Mouse (Mus musculus): ENCODE data around the gene Dvl1. TPM values are rescaled to one million over a fixed set of nuclear protein-coding genes. Genes with fewer than 3 reads are reported as not detected.

Gene Dvl1
- polyA plus RNA-seq, 1 experiment: 128 TPM

GRCm38 (mm10) chr4:155908751-155909150 is 61.5 kb downstream of the Dvl1 start:
- Histone ChIP-seq H3K4me3 (replicated peaks; ENCODE audit: extremely low read depth, low read depth, low read length) (no peak overlapping the region), H3K4me1 (ENCODE audit: control insufficient read depth, insufficient read depth, low read length) (no peaks in the 10 kb centered on the region)
- 83% methylated on average over 4 of the region's 4 CpGs for WGBS
- TF ChIP-seq CTCF (IDR thresholded peaks at IDR 0.05; ENCODE audit: insufficient read depth, low read length) (no peak), POLR2A (IDR thresholded peaks at IDR 0.05; ENCODE audit: borderline replicate concordance, extremely low read depth, low read depth, low read length) (0 out of 2 replicates have a peak, but pooled peaks have one; percentile 4)
- DNase-seq: peak; percentile 2

Other genes with a start within 250 kb of the Dvl1 start
- gene Slc35e2, start 246.0 kb upstream of the Dvl1 start, polyA plus RNA-seq (2012; rRNA removed): 5.2 and 6.6 TPM in 2 replicates
- 21.3 and 29.1 TPM in 2 replicates for gene Cdk11b, start 222.5 kb upstream of the Dvl1 start, polyA plus RNA-seq (2012; rRNA removed)
- not detected in 2 replicates for gene Gm10563, start 202.0 kb upstream of the Dvl1 start, polyA plus RNA-seq (2012; rRNA removed)
- 30.8 and 42.7 TPM in 2 replicates for gene Mmp23, start 194.0 kb upstream of the Dvl1 start, polyA plus RNA-seq (2012; rRNA removed)
- 90.1 and 92.0 TPM in 2 replicates for gene Mib2, start 178.2 kb upstream of the Dvl1 start, polyA plus RNA-seq (2012; rRNA removed)
- 10.6 and 11.8 TPM in 2 replicates for gene Fndc10, start 153.1 kb upstream of the Dvl1 start, polyA plus RNA-seq (2012; rRNA removed)
- gene Ssu72, start 142.6 kb upstream of the Dvl1 start, polyA plus RNA-seq (2012; rRNA removed): 103 and 128 TPM in 2 replicates
- 1.6 and 1.8 TPM in 2 replicates for gene Tmem240, start 112.6 kb upstream of the Dvl1 start, polyA plus RNA-seq (2012; rRNA removed)
- 44.5 and 48.4 TPM in 2 replicates for gene Atad3a, start 86.3 kb upstream of the Dvl1 start, polyA plus RNA-seq (2012; rRNA removed)
- 9.2 and 11.8 TPM in 2 replicates for gene Vwa1, start 72.7 kb upstream of the Dvl1 start, polyA plus RNA-seq (2012; rRNA removed)
- gene Tmem88b, start 61.5 kb upstream of the Dvl1 start, polyA plus RNA-seq (2012; rRNA removed): 0.38 and 0.52 TPM in 2 replicates
- 15.7 and 17.3 TPM in 2 replicates for gene Ankrd65, start 57.0 kb upstream of the Dvl1 start, polyA plus RNA-seq (2012; rRNA removed)
- gene Mrpl20, start 44.5 kb upstream of the Dvl1 start, polyA plus RNA-seq (2012; rRNA removed): 36.9 and 40.0 TPM in 2 replicates
- 59.8 and 62.5 TPM in 2 replicates for gene Ccnl2, start 34.9 kb upstream of the Dvl1 start, polyA plus RNA-seq (2012; rRNA removed)
- gene Aurkaip1, start 16.1 kb upstream of the Dvl1 start, polyA plus RNA-seq (2012; rRNA removed): 120 and 151 TPM in 2 replicates
- 994 and 1,263 TPM in 2 replicates for gene Mxra8, start 7.7 kb upstream of the Dvl1 start, polyA plus RNA-seq (2012; rRNA removed)
- gene Tas1r3, start 16.0 kb downstream of the Dvl1 start, polyA plus RNA-seq (2012; rRNA removed): 1.6 TPM in 2 replicates
- 30.3 and 33.3 TPM in 2 replicates for gene Cptp, start 22.0 kb downstream of the Dvl1 start, polyA plus RNA-seq (2012; rRNA removed)
- 26.7 and 27.3 TPM in 2 replicates for gene Ints11, start 22.1 kb downstream of the Dvl1 start, polyA plus RNA-seq (2012; rRNA removed)
- 82.2 and 88.0 TPM in 2 replicates for gene Pusl1, start 44.4 kb downstream of the Dvl1 start, polyA plus RNA-seq (2012; rRNA removed)
- gene Acap3, start 44.4 kb downstream of the Dvl1 start, polyA plus RNA-seq (2012; rRNA removed): 48.3 and 50.7 TPM in 2 replicates
- 62.0 and 65.4 TPM in 2 replicates for gene Ube2j2, start 96.4 kb downstream of the Dvl1 start, polyA plus RNA-seq (2012; rRNA removed)
- 22.1 and 23.1 TPM in 2 replicates for gene C1qtnf12, start 114.9 kb downstream of the Dvl1 start, polyA plus RNA-seq (2012; rRNA removed)
- gene B3galt6, start 145.2 kb downstream of the Dvl1 start, polyA plus RNA-seq (2012; rRNA removed): 6.1 and 7.4 TPM in 2 replicates
- gene Sdf4, start 145.5 kb downstream of the Dvl1 start, polyA plus RNA-seq (2012; rRNA removed): 54.3 and 63.6 TPM in 2 replicates
- 5.4 and 7.3 TPM in 2 replicates for gene Tnfrsf4, start 166.4 kb downstream of the Dvl1 start, polyA plus RNA-seq (2012; rRNA removed)
- gene Tnfrsf18, start 178.8 kb downstream of the Dvl1 start, polyA plus RNA-seq (2012; rRNA removed): 4.3 and 5.2 TPM in 2 replicates
- 5.8 and 7.2 TPM in 2 replicates for gene Ttll10, start 212.0 kb downstream of the Dvl1 start, polyA plus RNA-seq (2012; rRNA removed)